Mouse (Mus musculus): Measurements from ENCODE around the gene Il10rb.

- no peak for TF ChIP-seq POLR2A (IDR thresholded peaks at IDR 0.05; ENCODE audit: borderline replicate concordance, extremely low read depth, low read depth, low read length)
- no peak for TF ChIP-seq CTCF (IDR thresholded peaks at IDR 0.05; ENCODE audit: insufficient read depth, low read length)
These were observed 38.9 kb downstream of the Il10rb start for GRCm38 (mm10) chr16:91444847-91445246.

Measured in lung, adult 2 months (tissue).